Mouse (Mus musculus) heart, postnatal 0 days (tissue): ENCODE measurements around the gene Mlx. TPM values are rescaled to one million over a fixed set of nuclear protein-coding genes. Genes with fewer than 3 reads are reported as not detected.

Source experiments
- ATAC-seq: fragments of 200-750 bp; cut with Nextera tagmentation; 2 replicates; pipeline ENCODE4 v1.8.0; 2017; ENCODE audit warnings: low read depth, moderate number of reproducible peaks, moderate library complexity; ENCODE audit not compliant: insufficient read depth
- DNase-seq: peaks from one replicate; pipeline ENCODE4 v3.0.0-alpha.2; 2016; ENCODE audit warnings: low spot score
- H3K27ac ChIP-seq: fragments of 300-500 bp; sonication (generic); 2 replicates; pipeline ENCODE4 v1.5.1; 2014; ENCODE audit warnings: low read depth, mild to moderate bottlenecking
- H3K27me3 ChIP-seq: fragments of 300-500 bp; sonication (generic); 2 replicates; pipeline ENCODE4 v1.6.1; 2014; ENCODE audit warnings: low read length, mixed read lengths; ENCODE audit not compliant: control insufficient read depth, insufficient read depth
- H3K36me3 ChIP-seq: fragments of 300-500 bp; sonication (generic); replicated peaks from 2 replicates; pipeline ENCODE4 v1.6.1; 2014; ENCODE audit warnings: low read length, mixed read lengths; ENCODE audit not compliant: control insufficient read depth, insufficient read depth
- H3K4me1 ChIP-seq: fragments of 300-500 bp; sonication (generic); 2 replicates; pipeline ENCODE4 v1.6.1; 2014; ENCODE audit warnings: antibody characterized with exemption; ENCODE audit not compliant: control insufficient read depth, insufficient read depth
- H3K4me2 ChIP-seq: fragments of 300-500 bp; sonication (generic); 2 replicates; pipeline ENCODE4 v1.6.1; 2014; ENCODE audit warnings: low read depth, mild to moderate bottlenecking, low read length, moderate library complexity
- H3K4me3 ChIP-seq: fragments of 300-500 bp; sonication (generic); 2 replicates; pipeline ENCODE4 v1.5.1; 2014; ENCODE audit warnings: low read depth, low read length
- H3K9ac ChIP-seq: fragments of 300-500 bp; sonication (generic); replicated peaks from 2 replicates; pipeline ENCODE4 v1.6.1; 2014; ENCODE audit warnings: low read depth, low read length, mixed read lengths
- H3K9me3 ChIP-seq: fragments of 300-500 bp; sonication (generic); replicated peaks from 2 replicates; pipeline ENCODE4 v1.6.1; 2016; ENCODE audit warnings: low read length; ENCODE audit not compliant: control insufficient read depth
- CTCF ChIP-seq: IDR thresholded peaks from 2 replicates; pipeline ENCODE4 v1.5.1; 2016; ENCODE audit warnings: antibody characterized with exemption, control low read depth, low read depth
- EP300 ChIP-seq: IDR thresholded peaks from 2 replicates; pipeline ENCODE4 v1.6.1; 2016; ENCODE audit warnings: antibody characterized with exemption, low read depth
- WGBS: fragments of 180-500 bp; shearing (Covaris S2); extraction: QIAGEN DNeasy Blood & Tissue Kit; methylation state at CpG from one replicate; pipeline ENCODE4 v1.1.7; 2014; 5-methylcytosine and 5-hydroxymethylcytosine counted together
- polyA plus RNA-seq: library from polyadenylated mRNA; unstranded; fragments of >200 nt; fragmentation: Nextera tagmentation; extraction: Ambion mirVana; gene quantifications from 2 replicates; pipeline ENCODE4 v1.2.1, GENCODE M21; 2015
- total RNA-seq: library from RNA; depleted of rRNA; stranded (reverse); fragments of >200 nt; gene quantifications from 2 replicates; pipeline ENCODE4 v1.2.3, GENCODE M21; 2014; ENCODE audit warnings: low replicate concordance

Mlx gene
- total and polyA plus RNA-seq, 2 experiments from 2014 or later, result 21.8 to 26.7 TPM

DNA sequence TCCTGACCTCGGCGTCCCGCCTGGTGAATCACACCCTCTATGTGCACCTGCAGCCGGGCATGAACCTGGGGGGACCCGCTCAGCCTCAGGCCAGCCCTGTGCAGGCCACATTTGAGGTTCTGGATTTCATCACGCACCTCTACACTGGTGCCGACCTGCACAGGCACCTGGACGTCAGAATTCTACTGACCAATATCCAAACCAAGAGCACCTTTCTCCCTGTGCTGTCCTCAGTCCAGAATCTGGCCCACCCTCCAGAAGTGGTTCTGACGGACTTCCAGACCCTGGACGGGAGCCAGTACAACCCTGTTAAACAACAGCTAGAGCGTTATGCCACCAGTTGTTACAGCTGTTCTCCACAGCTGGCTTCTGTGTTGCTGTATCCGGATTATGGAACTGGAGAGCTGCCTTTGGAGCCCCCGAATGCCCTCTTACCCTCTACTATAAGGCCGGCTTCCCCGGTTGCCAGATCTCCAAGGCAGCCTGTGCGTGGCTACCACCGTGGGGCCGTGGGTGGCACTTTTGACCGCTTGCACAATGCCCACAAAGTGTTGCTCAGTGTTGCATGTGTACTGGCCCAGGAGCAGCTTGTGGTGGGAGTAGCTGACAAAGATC, 3.9 kb upstream of the Mlx start:
- peaks cover 32% of the 10 kb centered on the region for H3K27me3 ChIP-seq
- H3K36me3 ChIP-seq, result peaks cover 6% of the 10 kb centered on the region; the same call in 1 of the 2 replicates
- ATAC-seq (no peak; the same call in 1 of the 2 replicates), DNase-seq (no peak)
- TF ChIP-seq CTCF, result no peak
- TF ChIP-seq EP300, result no peak
- no peaks in the 10 kb centered on the region for H3K9me3 ChIP-seq
- peak overlapping the region; percentile 81 for H3K4me3 ChIP-seq
- 33% methylated on average over 19 of the region's 19 CpGs for WGBS
- peak overlapping the region; percentile 95 for H3K4me2 ChIP-seq
- H3K27ac ChIP-seq, result peak overlapping the region; percentile 94
- peak overlapping the region; percentile 87 for H3K9ac ChIP-seq
- peaks cover 24% of the 10 kb centered on the region for H3K4me1 ChIP-seq

DNA sequence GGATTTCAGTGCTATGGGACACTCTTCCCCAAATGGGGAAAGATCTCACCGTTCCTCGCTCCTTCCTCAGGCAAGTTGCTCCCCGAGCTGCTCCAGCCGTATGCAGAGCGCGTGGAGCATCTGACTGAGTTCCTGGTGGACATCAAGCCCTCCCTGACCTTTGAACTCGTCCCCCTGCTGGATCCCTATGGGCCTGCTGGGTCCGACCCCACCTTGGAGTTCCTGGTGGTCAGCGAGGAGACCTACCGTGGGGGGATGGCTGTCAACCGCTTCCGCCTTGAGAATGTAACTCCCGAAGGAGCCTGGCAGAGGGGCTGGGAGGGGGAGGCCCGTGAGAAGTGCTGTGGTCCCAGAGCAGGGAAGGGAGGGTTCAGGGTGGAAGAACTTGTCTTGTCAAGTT, 2.8 kb upstream of the Mlx start:
- peaks cover 11% of the 10 kb centered on the region for H3K36me3 ChIP-seq
- WGBS, result 81% methylated on average over 14 of the region's 14 CpGs
- no peak overlapping the region for H3K4me2 ChIP-seq
- H3K27ac ChIP-seq, result no peak overlapping the region
- H3K9me3 ChIP-seq, result no peaks in the 10 kb centered on the region
- peaks cover 24% of the 10 kb centered on the region for H3K4me1 ChIP-seq
- DNase-seq (no peak), ATAC-seq (no peak)
- no peak overlapping the region for H3K9ac ChIP-seq
- H3K4me3 ChIP-seq, result no peak overlapping the region
- TF ChIP-seq EP300 (no peak), CTCF (no peak)
- H3K27me3 ChIP-seq, result peaks cover 22% of the 10 kb centered on the region

- Histone ChIP-seq H3K4me1 (peaks cover 24% of the 10 kb centered on the region), H3K4me2 (no peak overlapping the region), H3K36me3 (peaks cover 17% of the 10 kb centered on the region), H3K27ac (no peak overlapping the region), H3K9me3 (no peaks in the 10 kb centered on the region), H3K9ac (no peak overlapping the region), H3K4me3 (no peak overlapping the region), H3K27me3 (peaks cover 16% of the 10 kb centered on the region)
- whole genome bisulfite sequencing, result 93% methylated on average over 12 of the region's 12 CpGs
- DNase-seq (no peak), ATAC-seq (no peak)
- TF ChIP-seq CTCF (no peak), EP300 (no peak)
These were observed 2.3 kb upstream of the Mlx start for GRCm38 (mm10) chr11:101084811-101085210.

DNA sequence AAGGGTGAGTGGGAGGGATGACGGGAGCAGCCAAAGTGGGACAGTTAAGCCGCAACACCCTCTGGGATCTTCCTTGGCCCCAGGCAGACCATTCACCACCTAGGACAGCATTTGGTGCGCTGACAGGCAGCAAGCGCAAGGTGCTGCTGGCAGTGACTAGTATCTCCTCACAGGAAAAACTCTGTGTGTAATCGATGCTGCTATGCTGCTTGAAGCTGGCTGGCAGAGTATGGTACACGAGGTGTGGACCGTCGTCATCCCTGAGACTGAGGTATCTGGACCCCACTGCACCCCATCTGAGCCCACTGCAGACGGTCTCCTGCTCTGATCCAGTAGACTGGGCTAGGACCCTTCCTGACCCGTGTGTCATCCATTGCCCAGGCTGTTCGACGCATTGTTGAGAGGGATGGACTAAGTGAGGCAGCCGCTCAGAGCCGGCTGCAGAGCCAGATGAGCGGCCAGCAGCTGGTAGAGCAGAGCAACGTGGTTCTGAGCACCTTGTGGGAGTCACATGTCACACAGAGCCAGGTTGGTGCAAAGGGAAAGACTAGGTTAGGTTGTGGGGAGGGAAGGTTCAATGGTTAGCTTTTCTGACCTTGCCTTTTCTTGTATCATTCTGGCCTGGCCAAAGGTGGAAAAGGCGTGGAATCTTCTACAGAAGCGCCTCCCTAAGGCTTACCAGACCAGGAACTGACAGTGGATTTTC, 1.3 kb upstream of the Mlx start:
- H3K27ac ChIP-seq, result no peak overlapping the region; the same call in 1 of the 2 replicates
- DNase-seq, result no peak
- peaks cover 24% of the 10 kb centered on the region for H3K4me1 ChIP-seq
- H3K4me2 ChIP-seq, result no peak overlapping the region
- no peak overlapping the region for H3K4me3 ChIP-seq
- peaks cover 6% of the 10 kb centered on the region; the same call in 1 of the 2 replicates for H3K27me3 ChIP-seq
- H3K36me3 ChIP-seq, result peaks cover 27% of the 10 kb centered on the region
- H3K9ac ChIP-seq, result 0 out of 2 replicates have a peak overlapping the region, but pooled peaks have one; percentile 67
- TF ChIP-seq CTCF (no peak), EP300 (no peak)
- ATAC-seq, result no peak
- H3K9me3 ChIP-seq, result no peaks in the 10 kb centered on the region
- WGBS, result 92% methylated on average over 18 of the region's 18 CpGs

DNA sequence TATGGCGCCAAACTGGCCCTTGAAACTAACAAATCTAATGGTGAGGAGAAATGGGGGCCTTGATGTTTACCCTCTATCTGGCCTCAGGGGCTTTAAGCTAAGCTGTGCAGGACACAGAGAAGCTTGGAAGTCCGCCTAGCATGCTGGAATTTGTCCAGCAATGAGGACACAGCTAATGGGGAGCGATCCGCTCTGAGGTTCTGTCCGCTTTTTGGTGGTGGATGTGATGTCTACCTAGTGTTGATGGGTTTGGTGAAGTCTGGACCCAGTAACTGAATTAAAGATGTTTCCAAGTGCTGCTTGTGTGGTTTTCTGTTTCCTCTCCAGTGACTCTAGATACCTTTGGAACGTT, 778 bp upstream of the Mlx start:
- DNase-seq (no peak), ATAC-seq (no peak)
- Histone ChIP-seq H3K27me3 (0 out of 2 replicates have a peak, but pooled peaks cover 1% of the 10 kb centered on the region), H3K36me3 (peaks cover 32% of the 10 kb centered on the region), H3K4me1 (peaks cover 24% of the 10 kb centered on the region), H3K4me2 (peak overlapping the region; percentile 76), H3K9ac (peak overlapping the region; percentile 67; the same call in 1 of the 2 replicates), H3K9me3 (no peaks in the 10 kb centered on the region), H3K27ac (peak overlapping the region; percentile 80), H3K4me3 (0 out of 2 replicates have a peak overlapping the region, but pooled peaks have one; percentile 70)
- TF ChIP-seq CTCF (no peak), EP300 (no peak)
- 69% methylated on average over 6 of the region's 6 CpGs for WGBS
